Mouse (Mus musculus) stomach, embryonic 14.5 days (tissue): ENCODE measurements around the gene Olfr1394. TPM values are rescaled to one million over a fixed set of nuclear protein-coding genes. Genes with fewer than 3 reads are reported as not detected.
"Not testable (repeated sequence)": the region's sequence is repeated elsewhere in the genome, so short reads cannot be mapped to it uniquely, and the experiment has no call there.

Experiments
- ATAC-seq: fragments of 200-750 bp; cut with Nextera tagmentation; 2 replicates; pipeline ENCODE4 v1.8.0; 2017; ENCODE audit warnings: low read depth, moderate TSS enrichment; ENCODE audit not compliant: insufficient number of reproducible peaks, insufficient read depth, low FRiP score
- H3K27ac ChIP-seq: fragments of 300-500 bp; sonication (generic); 2 replicates; pipeline ENCODE4 v1.5.1; 2014; ENCODE audit warnings: mild to moderate bottlenecking, low read length, moderate library complexity, mixed read lengths
- H3K27me3 ChIP-seq: fragments of 300-500 bp; sonication (generic); 2 replicates; pipeline ENCODE4 v1.6.1; 2014; ENCODE audit warnings: low read length, control low read depth, mixed read lengths; ENCODE audit not compliant: control insufficient read depth, insufficient read depth
- H3K36me3 ChIP-seq: fragments of 300-500 bp; sonication (generic); 2 replicates; pipeline ENCODE4 v1.6.1; 2014; ENCODE audit warnings: mild to moderate bottlenecking, control low read depth, low read length, moderate library complexity, mixed read lengths; ENCODE audit not compliant: control insufficient read depth, insufficient read depth
- H3K4me1 ChIP-seq: fragments of 300-500 bp; sonication (generic); 2 replicates; pipeline ENCODE4 v1.6.1; 2014; ENCODE audit warnings: low read length, control low read depth, mixed read lengths; ENCODE audit not compliant: control insufficient read depth, insufficient read depth
- H3K4me2 ChIP-seq: fragments of 300-500 bp; sonication (generic); replicated peaks from 2 replicates; pipeline ENCODE4 v1.6.1; 2014; ENCODE audit warnings: low read depth, low read length, control low read depth
- H3K4me3 ChIP-seq: fragments of 300-500 bp; sonication (generic); 2 replicates; pipeline ENCODE4 v1.5.1; 2014; ENCODE audit warnings: low read depth, low read length, control low read depth
- H3K9ac ChIP-seq: fragments of 300-500 bp; sonication (generic); replicated peaks from 2 replicates; pipeline ENCODE4 v1.6.1; 2014; ENCODE audit warnings: low read depth, mild to moderate bottlenecking, control low read depth, low read length, moderate library complexity, mixed read lengths
- H3K9me3 ChIP-seq: fragments of 300-500 bp; sonication (generic); 2 replicates; pipeline ENCODE4 v1.6.1; 2016; ENCODE audit warnings: low read depth, low read length, control low read depth; ENCODE audit not compliant: control insufficient read depth
- WGBS: fragments of 180-500 bp; shearing (Covaris S2); extraction: QIAGEN DNeasy Blood & Tissue Kit; methylation state at CpG from one replicate; pipeline ENCODE4 v1.1.7; 2014; 5-methylcytosine and 5-hydroxymethylcytosine counted together
- polyA plus RNA-seq: library from polyadenylated mRNA; unstranded; fragments of >200 nt; fragmentation: Nextera tagmentation; extraction: Ambion mirVana; gene quantifications from 2 replicates; pipeline ENCODE4 v1.2.1, GENCODE M21; 2014

The Olfr1394 gene
- polyA plus RNA-seq, 1 experiment from 2014 or later, result not detected

- Histone ChIP-seq H3K27ac (no peak overlapping the region), H3K4me1 (no peaks in the 10 kb centered on the region), H3K9ac (no peak overlapping the region), H3K4me3 (no peak overlapping the region), H3K9me3 (no peaks in the 10 kb centered on the region), H3K27me3 (no peaks in the 10 kb centered on the region), H3K36me3 (no peaks in the 10 kb centered on the region), H3K4me2 (no peak overlapping the region)
- WGBS, result 73% methylated on average over 1 of the region's 1 CpGs
- ATAC-seq, result no peak
These were observed 29.0 kb downstream of the Olfr1394 start for GRCm38 (mm10) chr11:49183172-49183571.

GRCm38 (mm10) chr11:49186452-49186851 is 32.3 kb downstream of the Olfr1394 start:
- no peaks in the 10 kb centered on the region for H3K9me3 ChIP-seq
- no peak overlapping the region for H3K9ac ChIP-seq
- WGBS, result 82% methylated on average over 6 of the region's 6 CpGs
- no peak for ATAC-seq
- no peaks in the 10 kb centered on the region for H3K27me3 ChIP-seq
- H3K4me3 ChIP-seq, result no peak overlapping the region
- no peak overlapping the region for H3K27ac ChIP-seq
- no peaks in the 10 kb centered on the region for H3K36me3 ChIP-seq
- H3K4me1 ChIP-seq, result no peaks in the 10 kb centered on the region
- H3K4me2 ChIP-seq, result no peak overlapping the region

- Histone ChIP-seq H3K4me2 (no peak within 1 kb of the TSS), H3K36me3 (no peaks in the 10 kb centered on the region), H3K4me3 (no peak within 1 kb of the TSS), H3K9me3 (no peaks in the 10 kb centered on the region), H3K9ac (no peak within 1 kb of the TSS), H3K27ac (no peak within 1 kb of the TSS), H3K4me1 (no peaks in the 10 kb centered on the region), H3K27me3 (no peaks in the 10 kb centered on the region)
- 70% methylated on average over 8 of the region's 8 CpGs for whole genome bisulfite sequencing
- ATAC-seq, result no peak
These were observed 32.8 kb downstream of the Olfr1394 start, which contains the start of gene Btnl9 for GRCm38 (mm10) chr11:49186955-49187488. Btnl9 (minus strand) TSS chr11:49187159.

- no peak overlapping the region for H3K27ac ChIP-seq
- no peaks in the 10 kb centered on the region for H3K27me3 ChIP-seq
- H3K4me1 ChIP-seq, result no peaks in the 10 kb centered on the region
- H3K4me2 ChIP-seq, result no peak overlapping the region
- H3K9me3 ChIP-seq, result no peaks in the 10 kb centered on the region
- H3K36me3 ChIP-seq, result no peaks in the 10 kb centered on the region
- WGBS, result 77% methylated on average over 10 of the region's 10 CpGs
- H3K9ac ChIP-seq, result no peak overlapping the region
- no peak for ATAC-seq
- no peak overlapping the region for H3K4me3 ChIP-seq
These were observed 33.5 kb downstream of the Olfr1394 start for GRCm38 (mm10) chr11:49187701-49188100.

- no peaks in the 10 kb centered on the region for H3K9me3 ChIP-seq
- ATAC-seq, result no peak
- H3K27me3 ChIP-seq, result no peaks in the 10 kb centered on the region
- H3K4me1 ChIP-seq, result no peaks in the 10 kb centered on the region
- no peaks in the 10 kb centered on the region for H3K36me3 ChIP-seq
- H3K4me2 ChIP-seq, result no peak overlapping the region
- WGBS, result 2% methylated on average over 7 of the region's 7 CpGs
- H3K9ac ChIP-seq, result no peak overlapping the region
- no peak overlapping the region for H3K4me3 ChIP-seq
- H3K27ac ChIP-seq, result no peak overlapping the region
These were observed 35.6 kb downstream of the Olfr1394 start for GRCm38 (mm10) chr11:49189737-49190136.

GRCm38 (mm10) chr11:49191083-49191482 is 36.9 kb downstream of the Olfr1394 start:
- Histone ChIP-seq H3K9ac (no peak overlapping the region), H3K4me2 (no peak overlapping the region), H3K4me3 (no peak overlapping the region), H3K4me1 (no peaks in the 10 kb centered on the region), H3K27ac (no peak overlapping the region), H3K36me3 (no peaks in the 10 kb centered on the region), H3K9me3 (no peaks in the 10 kb centered on the region), H3K27me3 (no peaks in the 10 kb centered on the region)
- 63% methylated on average over 2 of the region's 2 CpGs for WGBS
- ATAC-seq, result no peak

GRCm38 (mm10) chr11:49194771-49195170 is 40.6 kb downstream of the Olfr1394 start:
- not testable (repeated sequence) for H3K36me3 ChIP-seq, ATAC-seq, H3K27me3 ChIP-seq, H3K4me1 ChIP-seq, H3K9me3 ChIP-seq, H3K9ac ChIP-seq, H3K4me3 ChIP-seq, H3K27ac ChIP-seq, H3K4me2 ChIP-seq
- WGBS, result 91% methylated on average over 8 of the region's 9 CpGs

GRCm38 (mm10) chr11:49195819-49196322 is 41.7 kb downstream of the Olfr1394 start:
- H3K27me3 ChIP-seq, result no peaks in the 10 kb centered on the region
- H3K4me2 ChIP-seq, result no peak overlapping the region
- no peaks in the 10 kb centered on the region for H3K9me3 ChIP-seq
- no peak for ATAC-seq
- no peaks in the 10 kb centered on the region for H3K4me1 ChIP-seq
- no peak overlapping the region for H3K9ac ChIP-seq
- no peak overlapping the region for H3K4me3 ChIP-seq
- H3K36me3 ChIP-seq, result no peaks in the 10 kb centered on the region
- H3K27ac ChIP-seq, result no peak overlapping the region
- WGBS, result 80% methylated on average over 7 of the region's 7 CpGs

GRCm38 (mm10) chr11:49200666-49201065 is 46.5 kb downstream of the Olfr1394 start:
- ATAC-seq, result no peak
- no peak overlapping the region for H3K4me3 ChIP-seq
- no peak overlapping the region for H3K4me2 ChIP-seq

More at GRCm38 (mm10) chr11:49200666-49201065, 46.5 kb downstream of the Olfr1394 start:
- no peaks in the 10 kb centered on the region for H3K27me3 ChIP-seq
- H3K4me1 ChIP-seq, result peaks cover 6% of the 10 kb centered on the region; the same call in 1 of the 2 replicates
- H3K27ac ChIP-seq, result no peak overlapping the region
- no peaks in the 10 kb centered on the region for H3K36me3 ChIP-seq
- no peak overlapping the region for H3K9ac ChIP-seq
- no peaks in the 10 kb centered on the region for H3K9me3 ChIP-seq
